Mouse (Mus musculus) midbrain, embryonic 13.5 days (tissue): ENCODE results near the gene Nav3. TPM values are rescaled to one million over a fixed set of nuclear protein-coding genes. Genes with fewer than 3 reads are reported as not detected.
"Not testable (repeated sequence)": the region's sequence is repeated elsewhere in the genome, so short reads cannot be mapped to it uniquely, and the experiment has no call there.

Source experiments
- ATAC-seq: fragments of 200-750 bp; cut with Nextera tagmentation; 2 replicates; pipeline ENCODE4 v1.8.0; 2017; ENCODE audit warnings: mild to moderate bottlenecking, moderate TSS enrichment, moderate library complexity
- H3K27ac ChIP-seq: fragments of 300-500 bp; sonication (generic); 2 replicates; pipeline ENCODE4 v1.5.1; 2015; ENCODE audit warnings: inconsistent platforms, mild to moderate bottlenecking, moderate library complexity
- H3K27me3 ChIP-seq: fragments of 300-500 bp; sonication (generic); 2 replicates; pipeline ENCODE4 v1.6.1; 2015; ENCODE audit warnings: mild to moderate bottlenecking, inconsistent platforms
- H3K36me3 ChIP-seq: fragments of 300-500 bp; sonication (generic); 2 replicates; pipeline ENCODE4 v1.6.1; 2015; ENCODE audit warnings: mild to moderate bottlenecking, inconsistent platforms
- H3K4me1 ChIP-seq: fragments of 300-500 bp; sonication (generic); replicated peaks from 2 replicates; pipeline ENCODE4 v1.6.1; 2015; ENCODE audit warnings: inconsistent platforms
- H3K4me2 ChIP-seq: fragments of 300-500 bp; sonication (generic); replicated peaks from 2 replicates; pipeline ENCODE4 v1.6.1; 2015; ENCODE audit warnings: moderate library complexity, mild to moderate bottlenecking, inconsistent platforms
- H3K4me3 ChIP-seq: fragments of 300-500 bp; sonication (generic); replicated peaks from 2 replicates; pipeline ENCODE4 v1.5.1; 2015; ENCODE audit warnings: mild to moderate bottlenecking, inconsistent platforms
- H3K9ac ChIP-seq: fragments of 300-500 bp; sonication (generic); replicated peaks from 2 replicates; pipeline ENCODE4 v1.6.1; 2015; ENCODE audit warnings: mild to moderate bottlenecking, inconsistent platforms
- H3K9me3 ChIP-seq: fragments of 300-500 bp; sonication (generic); 2 replicates; pipeline ENCODE4 v1.6.1; 2016; ENCODE audit warnings: mild to moderate bottlenecking, inconsistent platforms
- WGBS: fragments of 180-500 bp; shearing (Covaris S2); methylation state at CpG from one replicate; pipeline ENCODE4 v1.1.7; 2015; 5-methylcytosine and 5-hydroxymethylcytosine counted together
- polyA plus RNA-seq: library from polyadenylated mRNA; unstranded; fragments of >200 nt; fragmentation: Nextera tagmentation; extraction: Ambion mirVana; gene quantifications from 2 replicates; pipeline ENCODE4 v1.2.1, GENCODE M21; 2015

Gene Nav3
- polyA plus RNA-seq, 1 experiment from 2014 or later = 20.2 TPM

- no peak for ATAC-seq
- Histone ChIP-seq H3K4me1 (peaks cover 8% of the 10 kb centered on the region), H3K27me3 (no peaks in the 10 kb centered on the region), H3K36me3 (no peaks in the 10 kb centered on the region), H3K9me3 (no peaks in the 10 kb centered on the region), H3K4me3 (no peak overlapping the region), H3K27ac (no peak overlapping the region), H3K4me2 (no peak overlapping the region), H3K9ac (no peak overlapping the region)
- WGBS = 86% methylated on average over 6 of the region's 6 CpGs
Measured at GRCm38 (mm10) chr10:110103255-110103654, 352.7 kb downstream of the Nav3 start.

GRCm38 (mm10) chr10:110102231-110102630 is 353.8 kb downstream of the Nav3 start:
- H3K4me2 ChIP-seq = no peak overlapping the region
- peak; percentile 71 for ATAC-seq
- peaks cover 8% of the 10 kb centered on the region for H3K4me1 ChIP-seq
- WGBS = 43% methylated on average over 4 of the region's 4 CpGs
- no peak overlapping the region for H3K4me3 ChIP-seq
- H3K27me3 ChIP-seq = no peaks in the 10 kb centered on the region
- H3K9ac ChIP-seq = no peak overlapping the region
- H3K36me3 ChIP-seq = no peaks in the 10 kb centered on the region
- H3K9me3 ChIP-seq = no peaks in the 10 kb centered on the region
- peak overlapping the region; percentile 4; the same call in 1 of the 2 replicates for H3K27ac ChIP-seq

GRCm38 (mm10) chr10:110094433-110094832 is 361.6 kb downstream of the Nav3 start:
- no peak for ATAC-seq

GRCm38 (mm10) chr10:110088444-110089061 is 367.5 kb downstream of the Nav3 start:
- Histone ChIP-seq H3K4me2 (no peak overlapping the region), H3K27me3 (no peaks in the 10 kb centered on the region), H3K36me3 (no peaks in the 10 kb centered on the region), H3K9me3 (no peaks in the 10 kb centered on the region), H3K9ac (no peak overlapping the region), H3K27ac (no peak overlapping the region), H3K4me1 (peaks cover 5% of the 10 kb centered on the region; the same call in 1 of the 2 replicates), H3K4me3 (no peak overlapping the region)
- ATAC-seq = no peak
- WGBS = 59% methylated on average over 5 of the region's 5 CpGs

More at GRCm38 (mm10) chr10:110094433-110094832, 361.6 kb downstream of the Nav3 start:
- Histone ChIP-seq H3K4me1 (peaks cover 5% of the 10 kb centered on the region; the same call in 1 of the 2 replicates), H3K27ac (no peak overlapping the region), H3K9me3 (no peaks in the 10 kb centered on the region), H3K27me3 (no peaks in the 10 kb centered on the region), H3K36me3 (no peaks in the 10 kb centered on the region), H3K4me2 (no peak overlapping the region), H3K4me3 (no peak overlapping the region), H3K9ac (no peak overlapping the region)

- Histone ChIP-seq H3K27ac (no peak overlapping the region), H3K27me3 (no peaks in the 10 kb centered on the region), H3K9ac (no peak overlapping the region), H3K4me3 (no peak overlapping the region), H3K4me1 (no peaks in the 10 kb centered on the region), H3K36me3 (no peaks in the 10 kb centered on the region), H3K4me2 (no peak overlapping the region), H3K9me3 (no peaks in the 10 kb centered on the region)
- ATAC-seq = no peak
- 76% methylated on average over 1 of the region's 1 CpGs for WGBS
Measured at GRCm38 (mm10) chr10:110085903-110086302, 370.1 kb downstream of the Nav3 start.

GRCm38 (mm10) chr10:110085156-110085555 is 370.8 kb downstream of the Nav3 start:
- WGBS = 9% methylated on average over 5 of the region's 5 CpGs
- H3K4me1 ChIP-seq = no peaks in the 10 kb centered on the region
- H3K27ac ChIP-seq = no peak overlapping the region
- no peaks in the 10 kb centered on the region for H3K9me3 ChIP-seq
- H3K9ac ChIP-seq = no peak overlapping the region
- no peak for ATAC-seq
- no peak overlapping the region for H3K4me2 ChIP-seq
- no peaks in the 10 kb centered on the region for H3K36me3 ChIP-seq
- no peaks in the 10 kb centered on the region for H3K27me3 ChIP-seq
- no peak overlapping the region for H3K4me3 ChIP-seq

GRCm38 (mm10) chr10:110076575-110076974 is 379.4 kb downstream of the Nav3 start:
- no peak overlapping the region for H3K9ac ChIP-seq
- H3K9me3 ChIP-seq = no peaks in the 10 kb centered on the region
- ATAC-seq = no peak
- no peak overlapping the region for H3K4me3 ChIP-seq
- no peak overlapping the region for H3K4me2 ChIP-seq
- H3K27me3 ChIP-seq = no peaks in the 10 kb centered on the region
- no peaks in the 10 kb centered on the region for H3K4me1 ChIP-seq
- 91% methylated on average over 5 of the region's 5 CpGs for WGBS
- no peak overlapping the region for H3K27ac ChIP-seq
- H3K36me3 ChIP-seq = no peaks in the 10 kb centered on the region

- 93% methylated on average over 8 of the region's 8 CpGs for WGBS
- no peaks in the 10 kb centered on the region for H3K9me3 ChIP-seq
- no peak overlapping the region for H3K4me2 ChIP-seq
- H3K4me1 ChIP-seq = no peaks in the 10 kb centered on the region
- no peak overlapping the region for H3K27ac ChIP-seq
- no peak overlapping the region for H3K9ac ChIP-seq
- H3K27me3 ChIP-seq = no peaks in the 10 kb centered on the region
- no peaks in the 10 kb centered on the region for H3K36me3 ChIP-seq
- no peak for ATAC-seq
- H3K4me3 ChIP-seq = no peak overlapping the region
Measured at GRCm38 (mm10) chr10:110072355-110072754, 383.6 kb downstream of the Nav3 start.

GRCm38 (mm10) chr10:110061166-110061565 is 394.8 kb downstream of the Nav3 start:
- no peak for ATAC-seq
- Histone ChIP-seq H3K4me2 (no peak overlapping the region), H3K36me3 (no peaks in the 10 kb centered on the region), H3K4me1 (no peaks in the 10 kb centered on the region), H3K27ac (no peak overlapping the region), H3K27me3 (no peaks in the 10 kb centered on the region), H3K4me3 (no peak overlapping the region), H3K9ac (no peak overlapping the region), H3K9me3 (no peaks in the 10 kb centered on the region)
- 87% methylated on average over 5 of the region's 5 CpGs for WGBS

GRCm38 (mm10) chr10:110037547-110037946 is 418.5 kb downstream of the Nav3 start:
- 82% methylated on average over 4 of the region's 4 CpGs for WGBS
- Histone ChIP-seq H3K9me3 (no peaks in the 10 kb centered on the region), H3K4me2 (no peak overlapping the region), H3K4me1 (no peaks in the 10 kb centered on the region), H3K27ac (no peak overlapping the region), H3K4me3 (no peak overlapping the region), H3K27me3 (no peaks in the 10 kb centered on the region), H3K36me3 (no peaks in the 10 kb centered on the region), H3K9ac (no peak overlapping the region)
- no peak for ATAC-seq

- Histone ChIP-seq H3K36me3 (no peaks in the 10 kb centered on the region), H3K27me3 (no peaks in the 10 kb centered on the region), H3K27ac (no peak overlapping the region), H3K4me3 (no peak overlapping the region), H3K9ac (no peak overlapping the region), H3K9me3 (no peaks in the 10 kb centered on the region), H3K4me1 (no peaks in the 10 kb centered on the region), H3K4me2 (no peak overlapping the region)
- 92% methylated on average over 7 of the region's 7 CpGs for WGBS
- no peak for ATAC-seq
Measured at GRCm38 (mm10) chr10:110034582-110035099, 421.4 kb downstream of the Nav3 start.

- not testable (repeated sequence) for H3K4me3 ChIP-seq, H3K36me3 ChIP-seq, H3K9ac ChIP-seq, H3K27me3 ChIP-seq, H3K27ac ChIP-seq, H3K4me1 ChIP-seq, ATAC-seq, H3K9me3 ChIP-seq, H3K4me2 ChIP-seq
- 44% methylated on average over 2 of the region's 2 CpGs for WGBS
Measured at GRCm38 (mm10) chr10:110024897-110025296, 431.1 kb downstream of the Nav3 start.

GRCm38 (mm10) chr10:110022100-110022499 is 433.9 kb downstream of the Nav3 start:
- H3K4me2 ChIP-seq = no peak overlapping the region
- H3K27me3 ChIP-seq = no peaks in the 10 kb centered on the region
- no peak overlapping the region for H3K27ac ChIP-seq
- ATAC-seq = no peak
- no peaks in the 10 kb centered on the region for H3K36me3 ChIP-seq
- no peaks in the 10 kb centered on the region for H3K4me1 ChIP-seq
- H3K9me3 ChIP-seq = no peaks in the 10 kb centered on the region
- H3K4me3 ChIP-seq = no peak overlapping the region
- 87% methylated on average over 3 of the region's 3 CpGs for WGBS
- no peak overlapping the region for H3K9ac ChIP-seq
